Mouse (Mus musculus) frontal cortex, adult (tissue): ENCODE measurements around the gene Sidt1.

Source experiments
- ATAC-seq: cut with Nextera tagmentation; 2 replicates; pipeline ENCODE4 v1.9.2; 2017; ENCODE audit warnings: mild to moderate bottlenecking, moderate library complexity, mixed read lengths; ENCODE audit not compliant: low TSS enrichment

Sidt1 gene

DNA sequence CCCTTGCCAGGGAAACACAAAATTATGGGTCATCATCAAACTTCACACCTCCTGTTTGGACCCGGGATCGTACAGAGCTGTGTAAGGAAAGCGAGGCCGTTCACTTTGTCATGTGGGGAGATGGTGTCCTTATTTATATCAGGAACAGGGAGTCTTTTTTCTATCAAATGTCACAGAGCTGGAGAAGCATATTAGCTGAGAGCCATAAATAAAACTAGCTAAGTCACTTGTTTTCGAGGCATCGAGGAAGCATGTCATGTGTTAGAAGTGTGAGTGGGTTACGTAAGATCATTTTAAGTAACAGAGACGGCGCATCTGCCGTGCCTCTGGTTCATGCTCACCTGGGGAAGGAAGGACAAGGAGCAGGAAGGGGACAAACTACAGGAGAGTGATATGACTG, 83.0 kb downstream of the Sidt1 start:
- peak; percentile 59 for ATAC-seq

DNA sequence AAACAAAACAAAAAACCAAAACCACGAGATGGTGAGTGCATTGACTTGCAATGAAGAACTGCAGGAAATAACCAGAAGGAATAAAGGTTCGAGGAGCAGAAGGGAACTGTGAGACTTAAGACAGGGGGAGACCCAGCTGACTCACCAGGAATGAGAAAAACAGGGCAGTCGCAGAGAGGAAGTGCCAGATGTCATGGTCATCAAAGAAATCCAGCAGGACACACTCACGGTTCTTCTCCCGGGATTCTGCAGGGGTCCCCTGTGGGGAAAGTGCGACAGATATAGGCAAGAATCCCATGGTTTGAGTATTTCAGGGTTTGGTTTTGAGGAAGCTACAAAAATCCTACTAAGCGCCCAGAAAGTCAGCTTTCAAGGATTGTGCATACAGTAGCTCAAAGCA, 89.7 kb downstream of the Sidt1 start:
- no peak for ATAC-seq

DNA sequence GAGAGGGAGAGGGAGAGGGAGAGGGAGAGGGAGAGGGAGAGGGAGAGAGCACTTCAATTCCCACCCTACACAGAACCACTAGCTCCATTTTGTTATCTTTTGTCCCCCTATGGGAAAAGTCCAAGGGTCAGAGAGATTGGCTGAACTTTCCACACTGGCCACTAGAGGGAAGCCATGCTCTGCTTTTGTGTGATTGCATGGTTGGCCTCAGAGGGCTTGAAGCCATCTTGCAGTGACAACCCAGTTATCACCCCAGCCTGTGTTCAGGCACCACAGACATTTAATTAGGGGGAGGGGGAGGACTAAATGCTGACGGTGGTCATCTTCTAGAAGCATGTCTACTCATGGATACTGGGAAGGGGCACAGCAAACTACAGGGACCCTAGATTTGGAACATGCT, 90.4 kb downstream of the Sidt1 start:
- 0 out of 2 replicates have a peak, but pooled peaks have one; percentile 28 for ATAC-seq

DNA sequence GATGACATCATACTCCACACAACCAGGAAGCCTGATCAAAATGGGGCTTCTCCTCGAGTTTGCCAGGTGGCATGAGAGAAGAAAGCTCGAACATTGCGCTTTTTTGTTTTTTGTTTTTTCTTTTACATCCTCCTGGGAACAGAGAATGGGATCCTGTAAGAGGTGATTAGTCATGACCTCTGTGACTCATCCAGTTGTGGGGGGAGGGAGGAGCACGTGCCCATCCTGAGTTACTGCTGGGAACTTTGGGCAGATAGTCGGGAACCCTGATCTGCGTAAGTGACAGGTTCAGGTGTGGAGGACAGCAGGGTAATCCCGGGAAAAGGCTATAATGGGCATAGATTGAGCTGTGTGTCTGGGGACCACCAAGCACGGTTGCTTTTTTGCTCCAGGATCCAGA, 92.6 kb downstream of the Sidt1 start:
- no peak for ATAC-seq

DNA sequence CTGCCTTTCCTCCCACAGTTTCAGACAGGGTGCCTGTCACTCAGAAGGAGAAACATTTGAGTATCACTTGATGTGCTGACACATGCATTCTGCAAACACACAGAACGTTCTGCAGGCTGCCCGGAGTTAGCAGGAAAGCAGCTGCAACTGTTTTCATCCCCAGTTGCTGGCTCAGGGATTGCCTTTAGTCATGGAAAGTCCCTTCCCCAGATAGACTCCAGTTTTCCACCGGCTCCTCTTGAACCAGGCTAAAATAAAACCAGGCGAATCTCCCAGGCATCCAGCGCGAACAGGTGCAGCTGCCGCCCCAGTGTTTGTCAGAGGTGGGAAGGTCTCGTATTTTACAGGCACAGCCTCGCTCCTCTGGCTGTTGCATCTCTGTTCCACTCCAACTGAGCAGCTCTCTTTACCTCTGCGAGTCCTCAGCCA, 94.1 kb downstream of the Sidt1 start:
- ATAC-seq = peak; percentile 57

DNA sequence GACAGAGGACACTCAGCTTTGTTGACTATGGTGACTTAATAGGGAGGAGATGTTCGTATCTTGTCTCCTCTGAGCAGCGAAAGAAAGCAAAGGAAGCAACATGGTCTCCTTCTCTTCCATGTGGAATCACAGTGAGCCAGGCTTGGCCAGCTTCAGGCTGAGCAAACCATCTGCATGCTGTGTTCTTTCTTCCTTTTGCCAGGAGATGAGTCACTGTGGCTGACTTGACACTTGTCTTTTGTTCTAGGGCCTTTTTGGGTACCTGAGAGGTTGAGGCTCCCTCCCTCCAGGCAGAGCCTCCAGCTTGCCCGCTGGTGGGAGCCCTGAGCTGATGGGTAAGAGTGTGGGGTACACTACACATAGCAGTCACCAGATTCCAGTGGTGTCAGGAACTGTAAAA, 95.2 kb downstream of the Sidt1 start:
- peak; percentile 80 for ATAC-seq

DNA sequence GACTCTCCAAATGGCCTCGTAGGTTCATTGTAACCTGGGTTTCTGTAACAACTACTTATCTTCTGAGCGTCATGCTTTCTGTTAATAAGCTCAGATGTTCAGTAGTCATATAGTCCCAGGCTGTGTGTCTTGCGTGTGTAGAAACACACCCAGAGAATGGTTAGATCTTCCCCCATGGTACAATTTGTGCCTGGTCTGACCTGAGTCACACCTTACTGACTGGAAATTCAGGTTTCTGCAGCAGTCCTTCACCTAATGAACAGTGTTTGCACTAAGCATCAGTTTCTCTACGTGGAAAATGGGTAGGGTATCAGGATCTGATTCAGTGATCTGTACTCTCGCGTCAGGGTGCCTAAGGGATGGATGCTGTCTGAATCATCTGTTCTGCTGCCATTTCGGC, 100.0 kb downstream of the Sidt1 start:
- no peak for ATAC-seq

DNA sequence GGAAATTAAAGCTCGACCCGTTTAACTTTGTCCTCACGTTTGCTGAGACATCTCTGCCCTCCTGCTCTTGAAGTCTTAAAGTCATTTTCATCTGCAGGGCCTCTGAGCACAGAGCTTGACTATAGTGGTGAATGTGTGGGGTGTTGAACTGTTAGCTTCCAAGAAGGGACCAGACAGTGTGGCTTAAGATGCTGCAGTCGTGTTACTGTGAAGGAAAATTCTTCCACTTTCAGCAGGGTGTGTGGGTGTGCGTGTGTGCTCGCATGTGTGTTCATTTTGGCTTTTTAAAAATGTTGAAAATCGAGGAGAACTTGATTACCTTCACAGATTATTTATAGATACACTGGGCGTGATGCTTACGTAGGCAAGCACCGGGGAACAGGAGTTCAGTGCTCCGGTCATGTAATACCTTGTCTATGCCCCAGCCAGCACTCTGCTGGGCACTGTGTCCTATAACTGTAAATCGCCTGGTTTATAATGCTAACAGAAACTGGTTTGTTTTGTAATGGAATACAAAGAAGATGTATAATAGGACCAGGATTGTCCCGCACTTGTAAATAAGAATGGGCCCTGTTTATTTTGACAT, 106.2 kb downstream of the Sidt1 start:
- ATAC-seq = peak; percentile 89

DNA sequence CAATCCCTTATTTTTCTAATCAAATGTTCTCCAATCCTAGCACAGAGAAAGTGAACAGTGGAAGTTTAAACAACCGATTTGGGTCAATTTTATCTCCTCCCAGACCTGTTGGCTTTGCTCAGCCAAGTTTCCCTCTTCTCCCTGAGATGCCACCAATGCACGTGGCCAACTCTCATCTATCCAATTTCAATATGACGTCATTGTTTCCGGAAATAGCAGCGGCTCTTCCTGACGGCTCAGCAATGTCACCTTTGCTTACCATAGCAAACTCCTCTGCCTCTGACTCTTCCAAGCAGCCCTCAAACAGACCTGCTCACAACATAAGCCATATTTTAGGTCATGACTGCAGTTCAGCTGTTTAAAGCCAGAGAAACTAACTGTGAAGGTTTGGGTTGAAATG, 111.5 kb downstream of the Sidt1 start:
- ATAC-seq = peak; percentile 22

DNA sequence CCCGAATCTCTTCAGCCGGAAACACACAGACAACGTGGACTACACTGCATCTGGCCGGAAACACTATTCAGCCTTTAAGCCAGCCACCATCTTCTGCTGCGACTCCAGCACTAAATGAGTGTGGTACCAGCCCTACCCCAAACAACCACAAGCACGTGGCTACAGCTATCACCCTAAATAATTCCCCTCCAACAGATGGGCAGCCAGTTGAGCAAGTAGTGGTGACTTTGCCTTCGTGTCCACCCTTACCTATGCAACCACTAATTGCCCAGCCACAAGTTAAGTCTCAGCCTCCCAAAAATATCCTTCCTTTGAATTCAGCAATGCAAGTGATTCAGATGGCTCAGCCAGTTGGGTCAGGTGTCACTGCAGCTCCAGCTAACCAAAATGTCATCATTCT, 116.6 kb downstream of the Sidt1 start:
- no peak for ATAC-seq

DNA sequence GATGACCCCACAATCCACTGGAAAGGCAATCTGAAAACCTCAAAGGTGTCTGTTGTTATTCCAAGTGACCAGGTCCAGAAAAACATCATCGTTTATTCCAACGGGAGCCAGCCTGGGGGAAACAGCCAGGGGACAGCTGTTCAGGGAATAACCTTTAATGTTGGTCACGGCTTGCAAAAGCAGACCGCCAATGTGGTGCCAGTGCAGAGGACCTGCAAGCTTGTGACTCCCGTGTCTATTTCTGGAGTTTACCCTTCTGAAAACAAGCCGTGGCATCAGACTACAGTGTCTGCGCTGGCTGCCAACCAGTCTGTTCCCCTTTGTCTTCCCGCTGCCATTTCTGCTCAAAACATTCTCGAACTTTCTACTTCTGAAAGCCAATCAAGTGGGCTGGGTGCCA, 117.5 kb downstream of the Sidt1 start:
- no peak for ATAC-seq

DNA sequence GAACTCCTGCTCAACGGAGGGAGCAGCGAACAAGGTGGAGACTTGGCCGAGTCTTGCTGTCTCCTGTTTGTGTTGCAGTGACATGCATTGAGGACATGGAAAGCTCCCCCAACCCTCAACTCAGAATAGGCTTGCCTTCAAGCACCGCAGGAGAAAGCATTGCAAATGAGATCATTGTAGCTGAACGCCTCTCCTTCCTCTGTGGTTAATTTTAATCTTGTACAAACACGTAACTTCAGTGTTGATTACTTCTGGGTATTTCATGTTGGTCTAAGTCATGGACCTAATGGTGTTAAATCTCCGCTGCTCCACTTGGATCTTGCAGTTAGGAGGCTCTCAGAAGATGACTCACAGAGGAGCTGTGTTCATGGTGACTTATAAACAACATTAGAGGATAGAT, 120.3 kb downstream of the Sidt1 start:
- peak; percentile 24; the same call in 1 of the 2 replicates for ATAC-seq

DNA sequence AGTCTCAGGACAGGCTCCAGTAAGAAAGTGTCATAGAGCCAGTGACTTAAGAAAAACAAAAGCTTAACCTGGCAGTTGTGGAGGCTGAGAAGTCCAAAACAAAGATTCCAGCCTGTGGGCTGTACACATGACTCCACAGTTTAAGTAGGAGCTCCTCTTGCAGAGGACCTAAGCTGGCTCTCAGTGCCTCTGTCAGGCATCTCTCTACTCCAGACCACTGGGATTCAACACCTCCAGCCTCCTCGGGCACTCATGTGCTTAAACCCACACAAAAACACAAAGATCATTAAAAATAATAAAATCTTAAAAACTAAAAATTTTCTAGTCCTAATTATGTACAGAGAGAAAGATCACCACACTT, 122.0 kb downstream of the Sidt1 start:
- ATAC-seq = peak; percentile 13; the same call in 1 of the 2 replicates

DNA sequence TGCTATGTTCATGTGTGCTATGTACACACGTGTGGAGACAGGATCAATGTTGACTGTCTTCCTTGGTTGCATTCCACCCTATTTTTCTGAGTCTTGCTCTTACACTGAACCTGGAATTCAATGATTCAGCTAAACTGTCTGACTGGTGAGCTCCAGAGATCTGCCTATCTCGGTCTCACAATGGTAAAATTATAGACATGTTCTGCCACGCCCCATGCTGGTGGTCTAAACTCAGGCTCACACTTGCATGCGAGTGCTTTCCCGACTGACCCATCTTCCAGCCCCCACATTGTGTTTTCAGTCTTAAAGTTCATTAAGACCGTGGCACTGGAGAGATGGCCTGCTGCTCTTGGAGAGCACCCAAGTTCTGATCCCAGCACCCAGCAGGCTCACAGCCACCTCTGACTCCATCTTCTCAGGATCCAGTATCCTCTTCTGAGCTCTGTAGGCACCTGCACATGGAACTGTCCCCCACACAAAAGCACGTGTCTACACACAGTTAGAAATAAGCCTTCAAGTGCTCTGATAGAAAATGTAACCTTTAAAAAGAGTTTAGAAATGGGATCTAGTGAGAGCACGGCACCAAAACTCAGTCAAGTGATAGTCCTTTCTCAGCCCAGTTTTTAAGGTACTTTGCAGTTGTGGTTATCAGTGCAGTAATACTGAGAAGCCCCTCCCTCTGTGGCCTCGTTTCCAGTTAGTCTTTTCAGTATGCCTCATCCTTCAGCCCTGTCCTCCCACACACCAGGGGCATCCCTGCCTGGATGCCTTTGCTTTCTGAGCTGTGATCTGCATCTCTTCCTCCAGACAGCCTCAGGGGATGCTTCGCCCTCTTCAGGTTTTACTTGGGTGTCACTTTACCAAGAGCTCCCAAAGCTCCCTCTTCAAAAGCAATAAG, 122.6 kb downstream of the Sidt1 start:
- peak; percentile 83 for ATAC-seq

DNA sequence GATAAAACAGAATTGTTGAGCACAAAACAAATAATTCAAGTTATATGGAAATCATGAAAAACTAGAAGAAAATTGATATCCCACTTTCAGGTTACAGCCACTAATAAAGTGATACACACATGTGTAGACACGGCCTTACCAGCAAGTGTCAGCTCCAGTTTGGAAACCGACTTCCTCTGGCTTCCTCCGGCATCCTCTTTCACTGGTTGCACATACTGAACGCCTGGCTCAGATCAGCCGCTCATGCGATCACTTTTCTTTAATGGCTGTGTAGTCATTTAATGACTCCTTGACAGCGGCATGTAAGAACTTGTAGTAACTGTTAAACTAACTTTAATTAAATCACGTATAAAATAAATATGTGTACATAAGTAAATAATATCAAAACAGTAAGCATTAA, 127.0 kb downstream of the Sidt1 start:
- no peak for ATAC-seq

DNA sequence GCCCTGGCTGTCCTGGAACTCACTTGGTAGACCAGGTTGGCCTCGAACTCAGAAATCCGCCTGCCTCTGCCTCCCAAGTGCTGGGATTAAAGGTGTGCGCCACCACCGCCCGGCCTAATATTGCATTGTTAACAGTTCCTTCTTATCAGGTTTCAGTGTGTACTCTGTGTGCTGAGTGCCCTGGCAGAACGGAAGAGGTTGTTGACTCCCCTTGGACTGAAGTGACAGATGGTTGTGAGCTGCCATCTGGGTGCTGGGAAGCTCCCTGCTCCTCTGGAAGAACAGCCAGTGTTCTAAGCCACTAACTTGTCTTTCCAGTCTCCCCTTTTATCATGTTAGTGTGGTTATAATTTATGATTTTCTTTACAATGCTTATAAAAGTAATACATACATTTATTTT, 128.7 kb downstream of the Sidt1 start:
- ATAC-seq = no peak

DNA sequence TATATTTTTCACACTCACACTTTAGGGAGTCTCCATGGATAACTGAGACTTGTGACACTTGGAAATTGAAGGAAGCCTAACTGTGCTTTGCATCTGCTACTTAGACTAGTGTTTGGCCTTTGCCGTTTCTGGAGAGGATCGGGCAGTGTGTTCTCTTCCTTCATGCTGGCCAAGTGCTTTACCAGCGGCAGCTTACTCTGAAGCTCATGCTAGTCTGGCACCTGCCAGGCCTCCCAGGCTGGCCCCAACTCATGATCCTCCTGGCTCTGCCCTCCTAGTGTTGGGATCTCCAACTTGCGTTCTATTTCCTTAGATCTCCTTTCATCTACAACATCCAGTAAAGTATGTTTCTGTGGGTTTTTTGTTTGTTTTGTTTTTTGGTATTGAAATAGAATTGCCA, 132.8 kb downstream of the Sidt1 start:
- ATAC-seq = no peak

DNA sequence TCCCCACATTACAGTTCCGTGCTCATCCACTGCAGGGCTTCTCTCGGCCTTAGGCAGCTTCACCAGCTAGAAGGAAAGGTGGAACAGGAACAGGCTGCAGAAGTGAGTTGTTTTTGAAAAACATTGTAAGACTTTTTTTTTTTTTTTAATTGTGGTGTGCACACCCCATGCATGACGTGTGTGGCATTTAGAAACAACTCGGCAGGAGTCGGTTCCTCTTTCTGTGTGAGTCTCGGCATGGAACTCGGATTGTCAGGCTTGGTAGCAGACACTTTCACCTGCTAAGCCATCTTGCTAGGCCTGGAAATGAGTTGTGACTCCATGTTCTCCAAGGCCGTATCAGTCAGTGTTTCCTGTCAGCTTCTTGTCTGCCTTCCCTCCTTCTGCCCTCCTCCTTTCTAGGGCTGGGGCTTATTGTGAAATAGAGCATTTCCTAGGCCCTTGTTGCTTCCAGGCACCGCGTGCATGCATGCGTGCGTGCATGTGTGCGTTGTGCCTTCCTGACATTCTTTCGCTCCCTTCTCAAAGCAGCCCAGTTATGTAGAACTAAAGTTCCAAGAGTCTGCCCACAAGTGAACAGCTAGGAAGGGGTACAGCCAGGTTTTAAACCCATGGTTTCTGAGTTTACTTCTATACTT, 133.8 kb downstream of the Sidt1 start:
- ATAC-seq = no peak

DNA sequence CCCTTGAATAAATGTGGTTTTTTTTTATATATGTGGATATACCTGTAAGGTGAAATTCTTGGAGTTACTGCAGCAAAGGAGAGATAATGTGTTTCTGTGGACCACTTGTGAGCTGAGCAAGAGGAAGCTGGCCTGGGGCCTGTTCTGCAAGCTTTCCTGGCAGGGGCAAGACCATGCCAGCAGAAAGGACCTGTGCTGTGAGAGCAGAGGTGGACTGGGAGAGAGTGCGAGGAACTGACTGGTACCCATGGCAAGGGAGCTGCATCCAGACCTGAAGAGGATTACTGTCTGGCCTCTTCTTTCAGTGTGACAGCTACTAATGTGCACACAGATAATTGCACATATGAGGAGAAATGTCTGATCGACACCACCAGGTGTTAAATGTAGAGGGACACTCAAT, 142.0 kb downstream of the Sidt1 start:
- ATAC-seq = peak; percentile 53; the same call in 1 of the 2 replicates
